Mouse (Mus musculus) testis, adult 2 months (tissue): ENCODE measurements around the gene Zfhx3.

Source experiments
- CTCF ChIP-seq: fragments of 200-500 bp; IDR thresholded peaks from 2 replicates; pipeline ENCODE4 v1.5.1; 2012; ENCODE audit warnings: low read depth, mild to moderate bottlenecking, inconsistent platforms, low read length, moderate library complexity; ENCODE audit not compliant: control insufficient read depth, insufficient read depth, insufficient replicate concordance
- POLR2A ChIP-seq: fragments of 200-500 bp; IDR thresholded peaks from 2 replicates; pipeline ENCODE4 v1.6.1; 2012; ENCODE audit warnings: low read depth, mild to moderate bottlenecking, inconsistent platforms, low read length, moderate library complexity; ENCODE audit not compliant: control insufficient read depth

GRCm38 (mm10) chr8:108766102-108766501 lies 823.7 kb downstream of the Zfhx3 start:
- TF ChIP-seq CTCF = no peak
- no peak for TF ChIP-seq POLR2A
